Mouse (Mus musculus): ENCODE measurements around the gene Lrrn3. TPM values are rescaled to one million over a fixed set of nuclear protein-coding genes. Genes with fewer than 3 reads are reported as not detected.

The Lrrn3 gene
- total RNA-seq (2014; rRNA removed; ENCODE audit: low replicate concordance) (0.08 and 3.7 TPM in 2 replicates), polyA plus RNA-seq (2015; fragmentation: Nextera tagmentation; extraction: Ambion mirVana) (0.66 and 0.69 TPM in 2 replicates)

DNA sequence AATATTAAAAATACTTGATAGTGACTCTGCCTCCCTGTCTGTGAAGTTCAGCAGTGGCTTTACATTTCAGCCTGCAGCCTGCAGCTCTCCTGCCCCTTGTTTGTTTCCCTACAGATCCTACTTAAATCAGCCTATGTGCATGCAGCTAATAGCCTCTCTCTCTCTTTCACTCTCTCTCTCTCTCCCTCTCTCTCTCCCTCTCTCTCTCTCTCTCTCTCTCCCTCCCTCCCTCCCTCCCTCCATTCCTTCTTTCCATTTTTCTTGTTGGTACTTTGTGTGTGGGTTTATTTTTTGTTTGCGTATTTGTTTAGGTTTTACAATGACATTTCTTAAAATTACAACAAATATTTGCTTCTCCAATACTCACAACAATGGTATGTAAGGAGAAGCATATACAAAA is at the start of gene Lrrn3:
Gene Lrrn3, minus strand, starts transcription at position 101 of the 400 bp plus-strand sequence.
- ATAC-seq (ENCODE audit: insufficient read depth, low read depth) (no peak), DNase-seq (ENCODE audit: low spot score) (no peak)
- WGBS, result 97% methylated on average over 1 of the region's 1 CpGs
- H3K27ac ChIP-seq (ENCODE audit: low read depth), result no peak within 1 kb of the TSS
- peak within 1 kb of the TSS; percentile 64 for H3K4me2 ChIP-seq (ENCODE audit: low read depth, low read length)
- TF ChIP-seq CTCF (IDR thresholded peaks at IDR 0.05; ENCODE audit: low read depth) (no peak), EP300 (IDR thresholded peaks at IDR 0.05; ENCODE audit: low read depth) (no peak)
- H3K4me3 ChIP-seq (ENCODE audit: low read depth, low read length), result peak within 1 kb of the TSS; percentile 44
- no peaks in the 10 kb centered on the region for H3K4me1 ChIP-seq (ENCODE audit: control insufficient read depth, insufficient read depth)
- H3K27me3 ChIP-seq (ENCODE audit: control insufficient read depth, insufficient read depth, low read length), result no peaks in the 10 kb centered on the region
- H3K9ac ChIP-seq (replicated peaks; ENCODE audit: low read depth, low read length), result peak within 1 kb of the TSS; percentile 55
- no peaks in the 10 kb centered on the region for H3K9me3 ChIP-seq (replicated peaks; ENCODE audit: control insufficient read depth, low read length)
- no peaks in the 10 kb centered on the region for H3K36me3 ChIP-seq (replicated peaks; ENCODE audit: control insufficient read depth, insufficient read depth, low read length)

DNA sequence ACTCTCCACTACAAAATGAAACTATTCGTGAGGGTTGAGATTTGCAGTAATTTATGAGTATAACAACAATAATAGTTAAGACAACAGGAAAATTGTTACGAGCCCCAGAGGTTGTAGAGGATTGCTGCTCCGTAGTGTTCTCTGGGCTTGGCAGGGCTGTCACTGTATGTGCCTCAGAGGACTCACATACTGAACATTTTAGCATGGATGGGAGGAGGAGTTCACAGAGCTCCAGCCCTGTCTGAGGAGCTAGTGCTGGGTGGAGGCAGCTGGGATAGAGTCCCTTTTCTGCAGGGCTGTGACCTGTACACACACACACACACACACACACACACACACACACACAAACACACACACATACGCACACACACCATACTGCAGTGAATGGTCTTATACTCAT is 42.2 kb upstream of the Lrrn3 start:
- Histone ChIP-seq H3K4me1 (ENCODE audit: control insufficient read depth, insufficient read depth) (no peaks in the 10 kb centered on the region), H3K4me3 (ENCODE audit: low read depth, low read length) (no peak overlapping the region), H3K27ac (ENCODE audit: low read depth) (no peak overlapping the region), H3K27me3 (ENCODE audit: control insufficient read depth, insufficient read depth, low read length) (no peaks in the 10 kb centered on the region), H3K9ac (replicated peaks; ENCODE audit: low read depth, low read length) (no peak overlapping the region), H3K4me2 (ENCODE audit: low read depth, low read length) (no peak overlapping the region), H3K36me3 (replicated peaks; ENCODE audit: control insufficient read depth, insufficient read depth, low read length) (no peaks in the 10 kb centered on the region), H3K9me3 (replicated peaks; ENCODE audit: control insufficient read depth, low read length) (no peaks in the 10 kb centered on the region)
- WGBS, result 82% methylated on average over 4 of the region's 4 CpGs
- no peak for ATAC-seq (ENCODE audit: insufficient read depth, low read depth)
- TF ChIP-seq CTCF (IDR thresholded peaks at IDR 0.05; ENCODE audit: low read depth), result no peak
- TF ChIP-seq EP300 (IDR thresholded peaks at IDR 0.05; ENCODE audit: low read depth), result no peak
- no peak for DNase-seq (ENCODE audit: low spot score)

DNA sequence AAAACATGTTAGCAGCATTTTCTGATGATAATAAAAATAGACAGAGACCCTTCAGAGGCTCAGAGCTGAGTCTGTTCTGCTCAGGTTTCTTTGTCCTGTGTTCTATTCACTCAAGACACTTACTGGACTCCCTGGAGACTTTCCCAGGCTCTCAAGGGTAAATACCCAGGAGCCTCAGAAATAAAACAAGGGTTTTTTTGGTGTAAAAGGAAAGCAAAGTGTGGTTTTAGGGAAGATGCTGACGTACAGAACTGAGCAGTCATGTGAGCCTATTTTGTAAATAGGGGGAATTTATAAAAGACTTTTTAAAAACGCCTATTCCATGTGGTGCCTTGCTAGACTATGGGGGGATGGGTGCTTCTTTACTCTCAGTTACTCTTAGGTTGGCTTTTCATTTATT is 40.5 kb upstream of the Lrrn3 start:
- Histone ChIP-seq H3K27me3 (ENCODE audit: control insufficient read depth, insufficient read depth, low read length) (no peaks in the 10 kb centered on the region), H3K4me1 (ENCODE audit: control insufficient read depth, insufficient read depth) (no peaks in the 10 kb centered on the region), H3K9ac (replicated peaks; ENCODE audit: low read depth, low read length) (no peak overlapping the region), H3K36me3 (replicated peaks; ENCODE audit: control insufficient read depth, insufficient read depth, low read length) (no peaks in the 10 kb centered on the region), H3K9me3 (replicated peaks; ENCODE audit: control insufficient read depth, low read length) (no peaks in the 10 kb centered on the region), H3K4me3 (ENCODE audit: low read depth, low read length) (no peak overlapping the region), H3K4me2 (ENCODE audit: low read depth, low read length) (no peak overlapping the region), H3K27ac (ENCODE audit: low read depth) (no peak overlapping the region)
- TF ChIP-seq CTCF (IDR thresholded peaks at IDR 0.05; ENCODE audit: low read depth) (no peak), EP300 (IDR thresholded peaks at IDR 0.05; ENCODE audit: low read depth) (no peak)
- DNase-seq (ENCODE audit: low spot score) (no peak), ATAC-seq (ENCODE audit: insufficient read depth, low read depth) (no peak)
- 78% methylated on average over 2 of the region's 2 CpGs for WGBS

DNA sequence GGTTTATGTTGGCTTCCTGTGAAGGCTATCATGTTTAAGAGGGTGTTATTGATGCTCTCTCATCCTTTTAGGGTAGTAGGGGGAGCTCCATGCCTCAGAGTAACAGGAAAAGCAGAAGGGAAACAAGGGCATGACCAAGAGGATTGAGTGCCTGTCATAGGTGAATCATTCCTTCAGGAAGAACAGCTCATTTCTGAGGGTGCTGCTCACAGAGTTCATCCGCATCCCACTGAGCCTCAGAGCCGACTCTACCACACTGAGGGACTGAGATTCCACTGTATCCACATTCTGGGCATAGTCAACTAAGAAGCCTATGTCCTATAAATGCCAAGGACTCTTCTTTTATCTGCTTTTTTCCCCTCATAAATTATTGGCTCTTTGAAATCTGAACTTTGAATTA is 35.4 kb upstream of the Lrrn3 start:
- Histone ChIP-seq H3K9ac (replicated peaks; ENCODE audit: low read depth, low read length) (no peak overlapping the region), H3K27me3 (ENCODE audit: control insufficient read depth, insufficient read depth, low read length) (no peaks in the 10 kb centered on the region), H3K4me1 (ENCODE audit: control insufficient read depth, insufficient read depth) (no peaks in the 10 kb centered on the region), H3K27ac (ENCODE audit: low read depth) (no peak overlapping the region), H3K36me3 (replicated peaks; ENCODE audit: control insufficient read depth, insufficient read depth, low read length) (no peaks in the 10 kb centered on the region), H3K4me2 (ENCODE audit: low read depth, low read length) (no peak overlapping the region), H3K9me3 (replicated peaks; ENCODE audit: control insufficient read depth, low read length) (no peaks in the 10 kb centered on the region), H3K4me3 (ENCODE audit: low read depth, low read length) (no peak overlapping the region)
- TF ChIP-seq CTCF (IDR thresholded peaks at IDR 0.05; ENCODE audit: low read depth) (no peak), EP300 (IDR thresholded peaks at IDR 0.05; ENCODE audit: low read depth) (no peak)
- ATAC-seq (ENCODE audit: insufficient read depth, low read depth) (no peak), DNase-seq (ENCODE audit: low spot score) (no peak)
- WGBS, result 76% methylated on average over 2 of the region's 2 CpGs

DNA sequence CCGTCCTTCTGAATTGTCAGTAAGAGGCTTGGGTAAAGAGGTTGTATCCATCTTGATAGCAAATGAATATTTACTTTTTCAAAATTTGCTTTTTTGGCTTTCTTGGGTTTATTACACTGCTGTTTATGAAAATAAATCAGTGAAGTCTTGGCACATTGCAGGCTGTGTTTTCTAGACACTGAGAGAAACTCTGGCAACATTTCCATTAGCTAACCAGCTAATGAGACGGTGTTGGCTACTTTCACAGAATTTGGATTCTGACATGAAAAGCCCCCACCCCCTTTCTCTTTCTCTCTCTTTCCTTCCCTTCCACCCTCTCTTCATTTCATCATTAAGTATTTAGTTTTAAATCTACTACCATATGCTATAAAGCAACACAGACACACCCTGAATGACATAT is 34.1 kb upstream of the Lrrn3 start:
- no peak overlapping the region for H3K27ac ChIP-seq (ENCODE audit: low read depth)
- H3K9ac ChIP-seq (replicated peaks; ENCODE audit: low read depth, low read length), result no peak overlapping the region
- H3K4me1 ChIP-seq (ENCODE audit: control insufficient read depth, insufficient read depth), result no peaks in the 10 kb centered on the region
- ATAC-seq (ENCODE audit: insufficient read depth, low read depth) (no peak), DNase-seq (ENCODE audit: low spot score) (no peak)
- no peaks in the 10 kb centered on the region for H3K36me3 ChIP-seq (replicated peaks; ENCODE audit: control insufficient read depth, insufficient read depth, low read length)
- no peaks in the 10 kb centered on the region for H3K9me3 ChIP-seq (replicated peaks; ENCODE audit: control insufficient read depth, low read length)
- TF ChIP-seq EP300 (IDR thresholded peaks at IDR 0.05; ENCODE audit: low read depth), result no peak
- TF ChIP-seq CTCF (IDR thresholded peaks at IDR 0.05; ENCODE audit: low read depth), result no peak
- WGBS, result 72% methylated on average over 2 of the region's 2 CpGs
- H3K4me2 ChIP-seq (ENCODE audit: low read depth, low read length), result no peak overlapping the region
- H3K4me3 ChIP-seq (ENCODE audit: low read depth, low read length), result no peak overlapping the region
- H3K27me3 ChIP-seq (ENCODE audit: control insufficient read depth, insufficient read depth, low read length), result no peaks in the 10 kb centered on the region

DNA sequence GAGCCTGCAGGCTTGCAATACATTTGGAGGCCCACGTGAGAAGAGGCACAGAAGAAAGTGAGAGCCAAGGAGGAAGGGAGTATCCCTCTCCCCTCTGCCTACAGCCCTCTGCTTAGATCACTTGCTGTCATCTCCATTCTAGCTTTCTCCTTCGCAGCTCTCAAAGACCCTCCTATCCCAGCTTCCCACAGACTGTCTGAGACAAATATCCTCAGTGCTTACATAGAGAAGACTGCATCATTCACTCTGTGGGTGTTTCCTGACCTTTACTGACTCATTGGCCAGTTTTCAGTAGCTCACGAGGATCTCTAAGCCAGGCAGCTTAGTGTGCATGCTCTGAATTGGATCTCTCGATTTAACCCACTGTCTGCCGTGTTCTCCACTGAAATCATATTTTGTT is 32.7 kb upstream of the Lrrn3 start:
- Histone ChIP-seq H3K27ac (ENCODE audit: low read depth) (no peak overlapping the region), H3K4me1 (ENCODE audit: control insufficient read depth, insufficient read depth) (no peaks in the 10 kb centered on the region), H3K9ac (replicated peaks; ENCODE audit: low read depth, low read length) (no peak overlapping the region), H3K9me3 (replicated peaks; ENCODE audit: control insufficient read depth, low read length) (no peaks in the 10 kb centered on the region), H3K36me3 (replicated peaks; ENCODE audit: control insufficient read depth, insufficient read depth, low read length) (no peaks in the 10 kb centered on the region), H3K4me3 (ENCODE audit: low read depth, low read length) (no peak overlapping the region), H3K27me3 (ENCODE audit: control insufficient read depth, insufficient read depth, low read length) (no peaks in the 10 kb centered on the region), H3K4me2 (ENCODE audit: low read depth, low read length) (no peak overlapping the region)
- no peak for TF ChIP-seq CTCF (IDR thresholded peaks at IDR 0.05; ENCODE audit: low read depth)
- TF ChIP-seq EP300 (IDR thresholded peaks at IDR 0.05; ENCODE audit: low read depth), result no peak
- WGBS, result 52% methylated on average over 5 of the region's 5 CpGs
- ATAC-seq (ENCODE audit: insufficient read depth, low read depth) (no peak), DNase-seq (ENCODE audit: low spot score) (no peak)

Measured in heart, postnatal 0 days (tissue).